Mouse (Mus musculus): ENCODE data around the gene Vmn1r15. TPM values are rescaled to one million over a fixed set of nuclear protein-coding genes. Genes with fewer than 3 reads are reported as not detected.

Vmn1r15 gene
- polyA plus RNA-seq (2015; fragmentation: Nextera tagmentation; extraction: Ambion mirVana) = not detected in 2 replicates

DNA sequence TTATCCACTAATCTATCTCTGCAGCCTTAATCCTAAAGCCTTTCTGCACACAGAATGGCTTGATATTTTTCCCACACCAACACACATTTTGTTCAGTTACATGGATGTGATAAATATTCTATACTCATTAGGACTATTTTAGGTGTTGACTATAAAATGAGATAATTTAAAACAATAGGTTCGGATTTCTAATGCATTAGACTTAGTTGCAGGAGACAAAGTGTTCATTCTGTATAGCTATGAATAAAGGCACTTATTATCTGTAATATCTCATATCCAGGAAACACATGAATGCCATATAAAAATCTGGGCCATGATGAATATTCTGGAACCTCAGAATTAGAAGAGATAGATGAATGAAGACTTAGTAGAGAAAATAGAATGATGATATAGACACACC is at the start of gene Vmn1r15:
Gene Vmn1r15 (plus strand): TSS at position 301 of the 400 bp plus-strand sequence.
- Histone ChIP-seq H3K9ac (no peak within 1 kb of the TSS), H3K27me3 (no peaks in the 10 kb centered on the region), H3K4me1 (no peaks in the 10 kb centered on the region), H3K36me3 (no peaks in the 10 kb centered on the region), H3K4me3 (no peak within 1 kb of the TSS), H3K4me2 (replicated peaks) (no peak within 1 kb of the TSS), H3K9me3 (no peaks in the 10 kb centered on the region), H3K27ac (no peak within 1 kb of the TSS)
- 64% methylated on average over 1 of the region's 1 CpGs for WGBS
- no peak for ATAC-seq (ENCODE audit: low FRiP score, low read depth)

DNA sequence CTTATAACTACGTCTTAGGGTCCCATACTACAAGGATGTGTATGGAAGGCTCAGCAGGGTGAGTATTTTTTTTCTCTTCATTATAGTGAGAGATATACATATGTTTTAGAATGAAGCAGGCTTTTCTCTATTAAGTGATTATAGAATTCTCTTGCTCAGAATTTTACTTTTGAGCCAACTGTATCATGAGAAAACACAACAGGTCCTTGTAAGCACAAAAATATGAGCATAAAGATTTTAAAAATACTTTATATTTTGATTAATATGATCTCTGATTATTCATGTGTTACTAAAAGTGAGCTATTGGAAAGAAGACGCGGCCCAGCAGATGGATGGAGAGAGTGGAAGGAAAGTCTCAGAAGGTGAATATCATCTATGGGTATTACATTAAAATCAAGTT is 26.4 kb upstream of the Vmn1r15 start, which contains the start of gene Vmn1r14:
Gene Vmn1r14 (plus strand): TSS at position 301 of the 400 bp plus-strand sequence.
- no peak for ATAC-seq (ENCODE audit: low FRiP score, low read depth)
- Histone ChIP-seq H3K4me2 (replicated peaks) (no peak within 1 kb of the TSS), H3K27me3 (no peaks in the 10 kb centered on the region), H3K27ac (no peak within 1 kb of the TSS), H3K9ac (no peak within 1 kb of the TSS), H3K36me3 (no peaks in the 10 kb centered on the region), H3K9me3 (no peaks in the 10 kb centered on the region), H3K4me1 (no peaks in the 10 kb centered on the region), H3K4me3 (no peak within 1 kb of the TSS)
- 90% methylated on average over 3 of the region's 3 CpGs for WGBS

DNA sequence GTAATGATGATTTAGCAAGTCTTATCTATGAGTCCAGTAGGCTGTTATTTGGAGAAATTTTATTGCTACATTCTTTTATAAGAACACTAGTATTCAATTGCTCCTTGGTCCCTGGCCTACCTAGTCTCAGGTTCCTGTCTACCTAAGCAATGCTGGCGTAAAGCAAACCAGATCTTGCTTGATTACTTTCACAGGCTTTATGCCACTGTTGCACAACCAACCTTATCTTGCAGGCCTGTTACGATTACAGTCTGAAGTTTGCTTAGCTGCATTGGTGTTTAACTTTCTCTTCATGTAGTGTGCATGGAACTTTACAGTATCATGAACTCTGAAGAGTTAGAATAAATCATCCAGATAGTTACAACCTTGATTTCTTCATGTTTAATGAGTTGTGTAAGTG is 3.2 kb downstream of the Vmn1r15 start:
- no peaks in the 10 kb centered on the region for H3K9me3 ChIP-seq
- H3K27me3 ChIP-seq = no peaks in the 10 kb centered on the region
- H3K4me1 ChIP-seq = no peaks in the 10 kb centered on the region
- H3K4me2 ChIP-seq (replicated peaks) = no peak overlapping the region
- no peaks in the 10 kb centered on the region for H3K36me3 ChIP-seq
- 85% methylated on average over 2 of the region's 2 CpGs for WGBS
- H3K27ac ChIP-seq = no peak overlapping the region
- H3K9ac ChIP-seq = no peak overlapping the region
- no peak for ATAC-seq (ENCODE audit: low FRiP score, low read depth)
- H3K4me3 ChIP-seq = no peak overlapping the region

DNA sequence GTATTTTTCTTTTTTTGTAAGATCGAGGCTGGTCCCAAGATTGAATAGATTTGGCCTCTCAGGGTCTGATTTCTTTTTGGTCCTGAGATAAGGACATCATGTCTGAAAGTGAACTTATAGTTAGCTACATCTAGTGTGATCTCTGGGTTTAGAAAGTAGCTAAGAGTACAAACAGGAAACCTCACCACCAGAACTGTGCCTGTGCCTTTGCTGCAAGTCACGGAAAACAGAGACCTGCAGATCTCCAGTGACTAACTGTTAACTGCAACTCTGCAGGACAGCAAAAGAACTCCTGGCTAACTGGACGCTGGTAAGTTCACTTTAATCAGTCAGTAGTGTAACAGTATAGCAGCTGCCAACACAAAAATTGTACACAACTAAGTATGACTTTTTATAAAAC is 14.1 kb downstream of the Vmn1r15 start:
- no peak overlapping the region for H3K27ac ChIP-seq
- ATAC-seq (ENCODE audit: low FRiP score, low read depth) = no peak
- WGBS = 61% methylated on average over 3 of the region's 3 CpGs
- no peaks in the 10 kb centered on the region for H3K9me3 ChIP-seq
- H3K9ac ChIP-seq = no peak overlapping the region
- H3K4me3 ChIP-seq = no peak overlapping the region
- H3K4me1 ChIP-seq = 0 out of 2 replicates have a peak, but pooled peaks cover 4% of the 10 kb centered on the region
- H3K4me2 ChIP-seq (replicated peaks) = no peak overlapping the region
- no peaks in the 10 kb centered on the region for H3K36me3 ChIP-seq
- H3K27me3 ChIP-seq = no peaks in the 10 kb centered on the region

DNA sequence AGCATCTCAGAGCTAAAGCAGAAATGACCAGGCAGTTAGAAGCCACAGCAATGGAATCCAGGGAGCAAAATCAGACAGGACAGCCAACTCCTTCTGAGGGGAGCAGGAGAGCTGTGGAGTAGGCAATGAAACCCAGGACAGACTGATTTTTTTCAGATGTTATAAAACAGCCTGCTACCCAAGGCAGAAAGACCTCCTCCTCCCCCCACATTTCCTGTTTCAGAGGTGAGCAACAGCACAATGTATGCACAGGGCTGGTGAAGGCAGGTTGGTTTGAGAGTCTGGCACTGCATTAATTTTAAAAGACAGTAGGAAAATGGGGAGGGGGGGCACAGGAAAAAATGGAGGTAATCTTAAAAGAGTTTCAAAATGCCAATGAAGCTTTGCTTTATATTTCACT is 14.8 kb downstream of the Vmn1r15 start:
- Histone ChIP-seq H3K4me2 (replicated peaks) (no peak overlapping the region), H3K9me3 (no peaks in the 10 kb centered on the region), H3K36me3 (no peaks in the 10 kb centered on the region), H3K4me3 (no peak overlapping the region), H3K4me1 (0 out of 2 replicates have a peak, but pooled peaks cover 4% of the 10 kb centered on the region), H3K9ac (no peak overlapping the region), H3K27ac (no peak overlapping the region), H3K27me3 (no peaks in the 10 kb centered on the region)
- no peak for ATAC-seq (ENCODE audit: low FRiP score, low read depth)

DNA sequence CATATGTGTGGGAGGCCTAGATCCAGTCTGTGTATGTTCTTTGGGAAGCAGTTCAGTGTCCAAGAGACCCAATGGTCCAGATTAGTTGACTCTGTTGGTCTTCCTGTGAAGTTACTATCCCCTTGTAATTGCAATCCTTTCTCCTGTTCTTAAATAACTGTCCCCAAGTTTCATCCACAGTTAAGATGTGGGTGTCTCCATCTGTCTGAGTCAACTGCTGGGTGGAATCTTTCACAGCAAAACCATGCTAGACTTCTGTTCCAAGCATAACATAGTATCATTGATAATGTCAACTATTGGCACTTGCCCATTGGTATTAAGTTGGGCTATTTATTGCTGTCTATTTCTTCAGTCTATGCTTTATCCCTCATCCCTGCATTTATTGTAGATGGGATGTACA is 21.2 kb downstream of the Vmn1r15 start:
- no peaks in the 10 kb centered on the region for H3K36me3 ChIP-seq
- no peak overlapping the region for H3K9ac ChIP-seq
- H3K27ac ChIP-seq = no peak overlapping the region
- no peaks in the 10 kb centered on the region for H3K27me3 ChIP-seq
- H3K9me3 ChIP-seq = no peaks in the 10 kb centered on the region
- H3K4me3 ChIP-seq = no peak overlapping the region
- no peak overlapping the region for H3K4me2 ChIP-seq (replicated peaks)
- ATAC-seq (ENCODE audit: low FRiP score, low read depth) = no peak
- no peaks in the 10 kb centered on the region for H3K4me1 ChIP-seq

Other genes with a start within 250 kb of the Vmn1r15 start
- not detected in 2 replicates for gene Vmn1r7, start 232.6 kb upstream of the Vmn1r15 start, polyA plus RNA-seq (2015; fragmentation: Nextera tagmentation; extraction: Ambion mirVana)
- gene Vmn1r8, start 225.7 kb upstream of the Vmn1r15 start, polyA plus RNA-seq (2015; fragmentation: Nextera tagmentation; extraction: Ambion mirVana) = not detected in 2 replicates
- gene Vmn1r9, start 191.2 kb upstream of the Vmn1r15 start, polyA plus RNA-seq (2015; fragmentation: Nextera tagmentation; extraction: Ambion mirVana) = not detected in 2 replicates
- gene Vmn1r10, start 148.5 kb upstream of the Vmn1r15 start, polyA plus RNA-seq (2015; fragmentation: Nextera tagmentation; extraction: Ambion mirVana) = not detected in 2 replicates
- not detected in 2 replicates for gene Vmn1r11, start 124.5 kb upstream of the Vmn1r15 start, polyA plus RNA-seq (2015; fragmentation: Nextera tagmentation; extraction: Ambion mirVana)
- not detected in 2 replicates for gene Vmn1r12, start 101.0 kb upstream of the Vmn1r15 start, polyA plus RNA-seq (2015; fragmentation: Nextera tagmentation; extraction: Ambion mirVana)
- gene Vmn1r13, start 54.7 kb upstream of the Vmn1r15 start, polyA plus RNA-seq (2015; fragmentation: Nextera tagmentation; extraction: Ambion mirVana) = not detected in 2 replicates
- not detected in 2 replicates for gene Vmn1r14, start 26.3 kb upstream of the Vmn1r15 start, polyA plus RNA-seq (2015; fragmentation: Nextera tagmentation; extraction: Ambion mirVana)
- gene Vmn1r16, start 71.5 kb downstream of the Vmn1r15 start, polyA plus RNA-seq (2015; fragmentation: Nextera tagmentation; extraction: Ambion mirVana) = not detected in 2 replicates
- gene Vmn1r17, start 105.8 kb downstream of the Vmn1r15 start, polyA plus RNA-seq (2015; fragmentation: Nextera tagmentation; extraction: Ambion mirVana) = not detected in 2 replicates
- gene Vmn1r18, start 137.8 kb downstream of the Vmn1r15 start, polyA plus RNA-seq (2015; fragmentation: Nextera tagmentation; extraction: Ambion mirVana) = not detected in 2 replicates
- not detected in 2 replicates for gene Vmn1r19, start 145.8 kb downstream of the Vmn1r15 start, polyA plus RNA-seq (2015; fragmentation: Nextera tagmentation; extraction: Ambion mirVana)
- not detected in 2 replicates for gene Vmn1r20, start 171.0 kb downstream of the Vmn1r15 start, polyA plus RNA-seq (2015; fragmentation: Nextera tagmentation; extraction: Ambion mirVana)